Mouse (Mus musculus) embryonic fibroblast, embryonic 13.5 days (primary cell): ENCODE results near the gene Trim46.
A peak's percentile ranks its signal among the peaks of the same experiment; 100 is the strongest.

Experiments
- CTCF ChIP-seq: IDR thresholded peaks from 2 replicates; pipeline ENCODE4 v1.5.1; 2011; ENCODE audit warnings: mild to moderate bottlenecking, control low read depth, low read length, moderate library complexity, borderline replicate concordance; ENCODE audit not compliant: insufficient read depth
- POLR2A ChIP-seq: IDR thresholded peaks from 2 replicates; pipeline ENCODE4 v1.6.1; 2011; ENCODE audit warnings: low read depth, mild to moderate bottlenecking, control low read depth, low read length, moderate library complexity

GRCm38 (mm10) chr3:89230561-89230960 lies 15.5 kb downstream of the Trim46 start:
- TF ChIP-seq CTCF (no peak), POLR2A (0 out of 2 replicates have a peak, but pooled peaks have one; percentile 14)
